Mouse (Mus musculus) B cell, adult 2 months (primary cell): ENCODE data around the gene Dpy19l3.

Experiments
- DNase-seq, 2 experiments: peaks; one replicate each; pipeline ENCODE4 v3.0.0; 2022

The Dpy19l3 gene

GRCm38 (mm10) chr7:35754033-35754885 lies at the start of gene Dpy19l3:
Gene Dpy19l3, minus strand, starts transcription at chr7:35754454.
- DNase-seq = peak; percentile 96

GRCm38 (mm10) chr7:35802906-35803595 lies 48.8 kb upstream of the Dpy19l3 start, which contains the start of gene Zfp507:
Gene Zfp507, minus strand, starts transcription at chr7:35803003.
- peak; percentile 92 to 94 for DNase-seq

GRCm38 (mm10) chr7:35802201-35802905 lies 48.1 kb upstream of the Dpy19l3 start:
- DNase-seq = no peak

- peak; percentile 7 to 23 for DNase-seq
Measured at GRCm38 (mm10) chr7:35796123-35796522, 41.9 kb upstream of the Dpy19l3 start.

GRCm38 (mm10) chr7:35794145-35794664 lies 40.0 kb upstream of the Dpy19l3 start:
- no peak for DNase-seq

DNA sequence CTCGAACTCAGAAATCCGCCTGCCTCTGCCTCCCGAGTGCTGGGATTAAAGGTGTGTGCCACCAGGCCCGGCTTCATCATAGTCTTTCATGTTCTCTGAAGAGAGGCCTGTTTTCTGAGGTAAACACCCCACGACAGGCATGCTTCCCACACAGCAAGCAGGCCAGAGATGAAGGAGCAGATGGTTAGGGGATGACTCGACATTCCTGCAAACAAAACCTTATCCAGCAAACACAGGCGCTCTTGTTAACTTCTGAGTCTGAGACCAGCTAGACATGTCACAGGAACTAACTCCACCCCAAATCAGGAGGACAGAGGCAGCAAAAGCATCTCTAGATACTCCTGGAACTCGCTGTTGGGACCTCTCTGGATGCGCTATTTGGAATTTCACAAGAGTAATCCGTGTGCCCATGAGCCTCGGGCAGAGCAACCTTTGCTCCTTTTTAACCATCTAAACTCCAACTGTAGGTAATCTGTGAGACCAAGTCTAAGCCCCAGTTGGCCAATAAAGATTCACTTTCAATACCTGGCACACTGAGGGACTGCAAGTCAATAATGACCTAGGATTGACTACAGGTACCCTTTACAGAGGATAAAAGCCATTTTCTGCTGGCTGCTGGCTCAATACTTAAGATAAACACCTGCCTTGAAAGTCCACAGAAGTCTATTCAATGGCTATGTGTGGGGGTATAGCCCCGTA lies 38.0 kb upstream of the Dpy19l3 start:
- no peak for DNase-seq

- DNase-seq = no peak
Measured at GRCm38 (mm10) chr7:35790926-35791325, 36.7 kb upstream of the Dpy19l3 start.

GRCm38 (mm10) chr7:35790201-35790600 lies 35.9 kb upstream of the Dpy19l3 start:
- no peak for DNase-seq

DNA sequence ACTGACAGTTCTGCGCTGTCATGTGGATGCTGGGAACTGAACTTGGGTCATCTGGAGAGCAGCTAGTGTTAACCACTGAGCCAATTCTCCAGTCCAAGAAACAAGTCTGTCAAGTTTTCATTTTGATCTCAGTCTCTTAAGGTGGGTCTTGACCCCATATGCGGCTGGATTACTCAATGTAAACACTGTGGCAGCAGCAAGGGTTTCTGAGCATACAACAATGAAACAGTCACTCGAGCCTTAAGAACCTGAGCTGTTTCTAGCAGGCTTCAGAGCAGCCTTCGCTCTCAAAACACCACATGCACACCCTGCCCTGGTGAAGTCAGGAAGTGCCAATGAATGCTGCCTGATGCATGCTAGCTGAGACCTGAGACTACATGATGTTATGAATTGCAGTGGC lies 31.3 kb upstream of the Dpy19l3 start:
- DNase-seq = no peak

DNA sequence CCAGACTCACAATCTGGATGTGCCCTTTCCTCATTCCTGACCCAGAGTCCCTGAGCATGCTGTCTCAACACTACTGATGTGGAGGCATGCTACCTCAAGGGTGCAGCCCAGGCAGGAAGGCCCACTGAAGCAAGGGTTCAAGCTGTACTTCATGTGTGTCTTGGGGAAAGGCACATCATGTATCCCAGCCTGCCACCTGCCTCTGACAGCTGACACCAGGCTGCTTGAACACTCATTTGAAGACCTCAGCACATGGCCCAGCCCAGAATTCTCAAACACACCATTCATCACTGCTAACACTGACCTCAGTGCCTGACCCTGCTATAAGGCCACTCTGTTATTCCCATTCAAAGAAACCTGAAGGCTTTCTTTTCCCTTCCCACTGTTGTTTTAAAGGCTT lies 28.0 kb upstream of the Dpy19l3 start:
- DNase-seq = no peak

- no peak for DNase-seq
Measured at GRCm38 (mm10) chr7:35774127-35774526, 19.9 kb upstream of the Dpy19l3 start.

DNA sequence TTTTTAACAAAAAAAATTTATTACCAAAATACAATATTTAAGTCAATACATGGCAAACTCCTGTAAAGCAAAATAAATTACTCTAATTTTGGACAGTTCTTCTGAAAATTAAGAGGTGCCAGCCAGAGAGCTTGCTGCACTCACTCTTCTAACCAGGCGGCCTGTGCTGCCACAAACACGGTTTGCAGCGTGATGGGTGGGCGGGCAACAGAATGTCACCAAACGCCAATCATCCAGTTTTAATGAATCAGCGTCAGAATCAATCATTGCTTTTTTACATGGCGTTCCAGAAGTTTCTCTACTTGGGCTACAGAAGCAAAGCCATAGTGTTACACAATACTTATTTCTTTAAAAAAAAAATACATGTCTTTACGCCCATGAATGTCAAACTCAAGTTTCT lies 18.1 kb upstream of the Dpy19l3 start:
- DNase-seq = no peak

DNA sequence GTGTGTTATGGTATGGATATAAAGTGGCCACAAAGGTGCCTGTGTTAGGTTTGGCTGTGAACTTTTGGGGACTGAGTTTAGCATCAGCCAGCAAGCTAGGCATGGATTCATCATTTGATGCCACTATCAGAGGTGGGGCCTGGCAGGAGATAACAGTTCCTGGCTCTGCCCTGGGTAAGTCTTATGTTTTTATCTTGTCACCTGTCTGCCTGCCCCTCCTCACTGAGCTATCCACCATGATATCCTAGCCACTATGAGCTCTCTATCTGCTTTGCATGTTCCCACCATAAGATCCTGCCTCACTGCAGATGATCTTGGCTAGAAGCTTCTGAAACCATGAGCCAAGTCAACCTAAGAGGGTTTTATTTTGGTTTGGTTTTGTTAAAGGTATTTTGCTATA lies 16.9 kb upstream of the Dpy19l3 start:
- no peak for DNase-seq

DNA sequence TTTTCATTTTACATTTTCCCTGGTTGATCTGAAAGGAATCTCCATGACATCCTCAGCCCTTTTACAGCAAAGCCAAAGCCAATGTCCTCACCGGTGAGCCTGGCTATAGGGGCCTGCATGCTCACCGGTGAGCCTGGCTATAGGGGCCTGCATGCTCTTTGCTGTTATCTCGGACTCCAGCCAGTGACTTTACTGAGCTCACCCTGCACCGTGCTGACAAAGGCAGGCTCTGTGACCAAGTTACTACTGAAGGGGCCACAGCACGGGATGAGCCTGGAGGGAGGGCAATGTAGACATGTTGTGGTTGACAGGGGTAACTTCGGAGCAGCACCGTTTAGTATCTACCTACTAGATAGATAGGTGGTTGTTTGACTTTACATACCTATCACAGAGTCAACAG lies 15.9 kb upstream of the Dpy19l3 start:
- DNase-seq = no peak

- DNase-seq = no peak
Measured at GRCm38 (mm10) chr7:35764461-35764860, 10.2 kb upstream of the Dpy19l3 start.

- no peak for DNase-seq
Measured at GRCm38 (mm10) chr7:35761801-35762200, 7.5 kb upstream of the Dpy19l3 start.

GRCm38 (mm10) chr7:35759602-35760001 lies 5.3 kb upstream of the Dpy19l3 start:
- DNase-seq = peak; percentile 58 to 61

GRCm38 (mm10) chr7:35756510-35757440 lies 2.5 kb upstream of the Dpy19l3 start:
- DNase-seq = peak; percentile 59 to 60

GRCm38 (mm10) chr7:35754886-35755168 lies 573 bp upstream of the Dpy19l3 start:
- no peak for DNase-seq

DNA sequence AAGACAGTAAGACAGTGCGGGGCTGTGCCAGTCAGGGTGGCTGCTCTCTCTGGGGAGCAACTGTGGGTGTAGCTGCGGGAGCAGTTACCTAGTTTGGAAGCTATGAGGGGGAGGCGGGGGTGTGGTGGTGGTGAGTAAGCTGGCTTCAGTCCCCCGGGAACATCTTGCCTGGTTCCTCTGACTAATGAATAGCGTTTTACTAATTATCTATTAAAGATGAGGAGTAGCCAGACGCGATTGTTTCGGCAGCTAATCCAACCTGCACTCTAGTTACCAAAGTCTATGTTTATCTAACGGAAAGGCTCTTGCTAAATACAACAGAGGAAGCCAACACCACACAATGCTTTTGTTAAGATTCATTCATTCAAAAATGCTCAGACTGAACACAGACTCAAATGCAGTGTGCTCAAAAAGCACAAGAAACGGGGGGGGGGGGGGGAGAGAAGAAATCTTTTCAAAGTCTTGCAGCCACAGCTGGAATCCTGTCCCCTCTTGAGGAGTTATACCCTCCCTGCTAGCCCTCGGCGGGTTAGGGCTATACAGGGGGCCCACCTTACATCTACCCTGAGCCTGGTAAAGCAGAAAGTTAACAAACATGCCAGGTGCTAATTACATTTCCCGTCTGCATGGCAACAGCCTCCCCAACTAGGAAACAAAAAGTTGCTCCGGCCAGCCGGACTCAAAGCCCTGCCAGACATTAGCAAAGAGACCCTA lies 778 bp downstream of the Dpy19l3 start:
- peak; percentile 22 to 40 for DNase-seq

DNA sequence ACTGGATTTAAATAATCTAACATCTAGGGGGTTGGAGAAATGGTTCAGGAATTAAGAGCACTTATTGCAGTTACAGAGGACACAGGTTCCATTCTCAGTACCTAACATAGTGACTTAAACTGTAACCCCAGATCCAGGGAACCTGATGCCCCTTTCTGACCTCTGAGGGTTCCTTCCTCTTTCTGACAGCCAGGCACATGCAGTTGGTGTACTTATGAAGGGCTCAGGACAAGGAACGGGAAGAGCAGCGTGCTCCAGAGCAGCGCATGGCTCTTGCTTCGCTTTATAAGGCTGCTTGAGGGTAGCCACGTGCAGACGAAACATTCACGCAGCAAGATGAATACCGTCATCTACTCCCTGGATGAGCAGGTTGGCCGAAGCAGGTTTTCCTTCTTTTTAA lies 3.4 kb downstream of the Dpy19l3 start:
- DNase-seq = no peak
